Mouse (Mus musculus): ENCODE data around the gene Eef1a2.
"Not testable (repeated sequence)": the region's sequence is repeated elsewhere in the genome, so short reads cannot be mapped to it uniquely, and the experiment has no call there.

Eef1a2 gene

GRCm38 (mm10) chr2:181156248-181157121 is at the start of gene Eef1a2:
TSS of gene Eef1a2 (minus strand) at chr2:181157014.
- ATAC-seq (ENCODE audit: insufficient number of reproducible peaks, low FRiP score, low TSS enrichment), result peak; percentile 13; the same call in 1 of the 2 replicates

GRCm38 (mm10) chr2:181206118-181206517 is 49.3 kb upstream of the Eef1a2 start:
- no peak for ATAC-seq (ENCODE audit: insufficient number of reproducible peaks, low FRiP score, low TSS enrichment)

- ATAC-seq (ENCODE audit: insufficient number of reproducible peaks, low FRiP score, low TSS enrichment), result no peak
These were observed 48.9 kb upstream of the Eef1a2 start for GRCm38 (mm10) chr2:181205678-181206077.

GRCm38 (mm10) chr2:181202886-181203285 is 46.1 kb upstream of the Eef1a2 start:
- ATAC-seq (ENCODE audit: insufficient number of reproducible peaks, low FRiP score, low TSS enrichment), result no peak

- ATAC-seq (ENCODE audit: insufficient number of reproducible peaks, low FRiP score, low TSS enrichment), result no peak
These were observed 45.6 kb upstream of the Eef1a2 start, which contains the start of gene Ptk6 for GRCm38 (mm10) chr2:181202422-181202821. TSS of gene Ptk6 (minus strand) at chr2:181202789.

GRCm38 (mm10) chr2:181201606-181202005 is 44.8 kb upstream of the Eef1a2 start:
- no peak for ATAC-seq (ENCODE audit: insufficient number of reproducible peaks, low FRiP score, low TSS enrichment)

GRCm38 (mm10) chr2:181196628-181197300 is 40.0 kb upstream of the Eef1a2 start:
- no peak for ATAC-seq (ENCODE audit: insufficient number of reproducible peaks, low FRiP score, low TSS enrichment)

- no peak for ATAC-seq (ENCODE audit: insufficient number of reproducible peaks, low FRiP score, low TSS enrichment)
These were observed 36.2 kb upstream of the Eef1a2 start for GRCm38 (mm10) chr2:181193044-181193443.

- no peak for ATAC-seq (ENCODE audit: insufficient number of reproducible peaks, low FRiP score, low TSS enrichment)
These were observed 35.1 kb upstream of the Eef1a2 start for GRCm38 (mm10) chr2:181191936-181192335.

GRCm38 (mm10) chr2:181191385-181191784 is 34.6 kb upstream of the Eef1a2 start:
- ATAC-seq (ENCODE audit: insufficient number of reproducible peaks, low FRiP score, low TSS enrichment), result not testable (repeated sequence)

GRCm38 (mm10) chr2:181189321-181189720 is 32.5 kb upstream of the Eef1a2 start:
- ATAC-seq (ENCODE audit: insufficient number of reproducible peaks, low FRiP score, low TSS enrichment), result no peak

GRCm38 (mm10) chr2:181188681-181189080 is 31.9 kb upstream of the Eef1a2 start:
- ATAC-seq (ENCODE audit: insufficient number of reproducible peaks, low FRiP score, low TSS enrichment), result no peak

- ATAC-seq (ENCODE audit: insufficient number of reproducible peaks, low FRiP score, low TSS enrichment), result peak; percentile 78
These were observed 30.5 kb upstream of the Eef1a2 start, which contains the start of gene Ppdpf for GRCm38 (mm10) chr2:181187121-181188000. TSS of gene Ppdpf (plus strand) at chr2:181187247.

GRCm38 (mm10) chr2:181186635-181187034 is 29.8 kb upstream of the Eef1a2 start:
- peak; percentile 81 for ATAC-seq (ENCODE audit: insufficient number of reproducible peaks, low FRiP score, low TSS enrichment)

- no peak for ATAC-seq (ENCODE audit: insufficient number of reproducible peaks, low FRiP score, low TSS enrichment)
These were observed 24.1 kb upstream of the Eef1a2 start for GRCm38 (mm10) chr2:181180898-181181297.

- no peak for ATAC-seq (ENCODE audit: insufficient number of reproducible peaks, low FRiP score, low TSS enrichment)
These were observed 21.7 kb upstream of the Eef1a2 start for GRCm38 (mm10) chr2:181178471-181178870.

- ATAC-seq (ENCODE audit: insufficient number of reproducible peaks, low FRiP score, low TSS enrichment), result no peak
These were observed 21.2 kb upstream of the Eef1a2 start for GRCm38 (mm10) chr2:181178015-181178414.

GRCm38 (mm10) chr2:181174646-181175045 is 17.8 kb upstream of the Eef1a2 start:
- ATAC-seq (ENCODE audit: insufficient number of reproducible peaks, low FRiP score, low TSS enrichment), result no peak

GRCm38 (mm10) chr2:181166469-181166868 is 9.7 kb upstream of the Eef1a2 start:
- ATAC-seq (ENCODE audit: insufficient number of reproducible peaks, low FRiP score, low TSS enrichment), result no peak

- ATAC-seq (ENCODE audit: insufficient number of reproducible peaks, low FRiP score, low TSS enrichment), result no peak
These were observed 4.0 kb upstream of the Eef1a2 start for GRCm38 (mm10) chr2:181160821-181161220.
